In the genomic region with DNA sequence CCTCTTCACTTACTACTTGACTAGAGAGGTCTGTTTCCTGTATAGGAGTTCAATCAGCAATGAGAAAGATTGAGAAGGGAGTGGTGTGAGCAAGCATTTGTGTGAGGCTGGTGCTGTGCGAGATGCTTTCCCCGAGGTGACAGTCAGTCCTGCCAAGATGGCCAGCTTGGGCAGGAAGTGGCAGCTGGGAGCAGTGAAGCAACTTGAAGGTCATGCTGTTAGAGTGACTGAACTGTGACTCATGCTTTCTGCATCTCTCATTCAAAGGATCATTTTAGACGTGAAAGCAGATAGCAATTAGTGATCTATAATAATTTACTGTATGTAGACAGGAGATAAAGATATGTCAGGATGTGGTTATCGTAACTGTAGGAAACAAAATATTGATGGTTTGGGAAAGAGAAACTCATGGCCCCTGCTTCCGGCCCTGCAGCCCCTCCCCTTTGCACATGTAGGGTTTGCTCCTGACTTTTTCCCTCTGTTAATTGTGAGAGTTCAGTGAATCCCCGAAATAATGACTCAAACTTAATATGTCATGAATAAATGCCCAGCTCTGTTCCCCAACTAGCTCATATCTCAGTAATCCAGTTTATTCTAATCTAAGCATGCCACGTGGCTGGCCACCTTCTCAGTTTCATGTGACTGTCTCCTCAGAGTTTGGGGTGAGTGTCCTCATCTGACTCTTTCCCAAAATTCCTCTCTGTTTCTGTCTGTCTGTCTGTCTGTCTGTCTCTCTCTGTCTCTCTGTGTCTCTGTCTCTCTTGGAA, we compare ENCODE assay signal across 16 mouse cellular contexts. TPM values are rescaled to one million over a fixed set of nuclear protein-coding genes. Genes with fewer than 3 reads are reported as not detected.
DNase-seq lines count a peak whose midpoint lies in the region; ATAC-seq and TF ChIP-seq lines count a peak whose summit lies in the region.
"Had no signal": no experiment of that assay in that cellular context is flagged by ENCODE, and none has a peak within 500 bp of the region (broad histone marks: within the 10 kb centered on the region; RNA-seq: fewer than 3 reads in every experiment).

No protein-coding gene starts in this region.

- WGBS in forebrain, postnatal 0 days = 93% methylated on average over 7 of the region's 7 CpGs

- H3K4me1 ChIP-seq in forebrain, postnatal 0 days (ENCODE audit: insufficient read depth) = no peaks in the 10 kb centered on the region

- no peaks in the 10 kb centered on the region for H3K9me3 ChIP-seq in forebrain, postnatal 0 days (ENCODE audit: low read length)
- H3K9me3 ChIP-seq: heart, embryonic 13.5 days; hindbrain, embryonic 10.5 days; liver, embryonic 13.5 days had no signal

- 0 out of 2 replicates have a peak, but pooled peaks cover 8% of the 10 kb centered on the region for H3K36me3 ChIP-seq in forebrain, postnatal 0 days (ENCODE audit: insufficient read depth)

- peak; percentile 56 for DNase-seq in 3134 (ENCODE audit: extremely low read depth, insufficient read length, low spot score)
- peak; percentile 2 for DNase-seq in CD4-positive, CD25-positive, alpha-beta regulatory T cell, adult 2 months (ENCODE audit: low read depth, low spot score)
- peak; percentile 65 for DNase-seq in adrenal gland, adult 2 months
- no peak for DNase-seq in frontal cortex, postnatal 14 days (ENCODE audit: low spot score in 2 of 2)
- DNase-seq in layer of hippocampus, adult 9-10 months (ENCODE audit: low spot score) = no peak
- DNase-seq in neural tube, embryonic 10.5 days (ENCODE audit: extremely low spot score, low spot score) = no peak
- DNase-seq in forebrain, postnatal 0 days = no peak
- DNase-seq: cerebellum, adult 2 months; gastrocnemius, postnatal 10 days; kidney, adult 2 months; liver, embryonic 13.5 days; lung, postnatal 14 days had no signal

- no peak overlapping the region for H3K4me2 ChIP-seq in forebrain, postnatal 0 days (ENCODE audit: low read depth)
- H3K4me2 ChIP-seq: heart, embryonic 13.5 days; liver, embryonic 13.5 days had no signal

- H3K27ac ChIP-seq in forebrain, postnatal 0 days (ENCODE audit: low read depth, low read length) = no peak overlapping the region
- H3K27ac ChIP-seq: heart, embryonic 13.5 days; hindbrain, embryonic 10.5 days; liver, embryonic 13.5 days had no signal

- peak; percentile 61 for ATAC-seq in granulocyte monocyte progenitor cell, adult 5-6 weeks (replicated peaks; ENCODE audit: poor library complexity, severe bottlenecking)
- ATAC-seq in forebrain, postnatal 0 days = no peak
- ATAC-seq: midbrain, embryonic 16.5 days had no signal

- no peak overlapping the region for H3K9ac ChIP-seq in forebrain, postnatal 0 days
- H3K9ac ChIP-seq: heart, embryonic 13.5 days; liver, embryonic 13.5 days had no signal

- no peaks in the 10 kb centered on the region for H3K27me3 ChIP-seq in forebrain, postnatal 0 days (ENCODE audit: insufficient read depth, low read length)
- H3K27me3 ChIP-seq: heart, embryonic 13.5 days; liver, embryonic 13.5 days had no signal

- TF ChIP-seq CTCF in forebrain, postnatal 0 days (IDR thresholded peaks at IDR 0.05; ENCODE audit: low read depth) = no peak

- H3K4me3 ChIP-seq in forebrain, postnatal 0 days (ENCODE audit: low read depth, low read length) = no peak overlapping the region
- H3K4me3 ChIP-seq: heart, embryonic 13.5 days; hindbrain, embryonic 10.5 days; liver, embryonic 13.5 days had no signal

RNA-seq across cellular contexts. Expression of a gene that starts 11.5 kb away (rescaled TPM):
- 10 to 100 TPM in 1 of 2 experiments, 1 to 10 TPM in 1; 9.6 to 12.2 TPM for total RNA-seq in adrenal gland, adult 2 months (2021)
- polyA plus RNA-seq in adrenal gland, adult 2 months (2012; rRNA removed) = 3.3 and 4.0 TPM in 2 replicates
- 28.0 and 31.4 TPM in 2 replicates for total RNA-seq in granulocyte monocyte progenitor cell, adult 5-6 weeks (2014; fragmentation: Nextera tagmentation)
- 30.3 and 31.9 TPM in 2 replicates for total RNA-seq in granulocyte monocyte progenitor cell, adult 5-6 weeks (2017)
- 10.6 and 11.0 TPM in 2 replicates for total RNA-seq in forebrain, postnatal 0 days (2014; rRNA removed)
- 3.9 and 6.8 TPM in 2 replicates for polyA plus RNA-seq in forebrain, postnatal 0 days (2015; fragmentation: Nextera tagmentation; extraction: Ambion mirVana)

RNA-seq across cellular contexts. Expression of a gene that starts 45.4 kb away (rescaled TPM):
- total RNA-seq in adrenal gland, adult 2 months (2021) = 10 to 100 TPM in 1 of 2 experiments, 1 to 10 TPM in 1; 7.7 to 10.7 TPM
- polyA plus RNA-seq in adrenal gland, adult 2 months (2012; rRNA removed) = 11.3 and 12.6 TPM in 2 replicates
- total RNA-seq in granulocyte monocyte progenitor cell, adult 5-6 weeks (2014; fragmentation: Nextera tagmentation) = 25.9 and 31.2 TPM in 2 replicates
- 35.9 and 38.8 TPM in 2 replicates for total RNA-seq in granulocyte monocyte progenitor cell, adult 5-6 weeks (2017)
- total RNA-seq in forebrain, postnatal 0 days (2014; rRNA removed) = 5.0 and 6.4 TPM in 2 replicates
- polyA plus RNA-seq in forebrain, postnatal 0 days (2015; fragmentation: Nextera tagmentation; extraction: Ambion mirVana) = 1.7 and 2.0 TPM in 2 replicates

RNA-seq across cellular contexts. Expression of a gene that starts 47.1 kb away (rescaled TPM):
- total RNA-seq in adrenal gland, adult 2 months (2021) = 10 to 100 TPM; 48.2 to 72.9 TPM
- 7.8 and 10.1 TPM in 2 replicates for polyA plus RNA-seq in adrenal gland, adult 2 months (2012; rRNA removed)
- 71.3 and 92.1 TPM in 2 replicates for total RNA-seq in granulocyte monocyte progenitor cell, adult 5-6 weeks (2014; fragmentation: Nextera tagmentation)
- total RNA-seq in granulocyte monocyte progenitor cell, adult 5-6 weeks (2017) = 63.8 and 70.1 TPM in 2 replicates
- 65.0 and 76.6 TPM in 2 replicates for total RNA-seq in forebrain, postnatal 0 days (2014; rRNA removed)
- 62.7 and 78.1 TPM in 2 replicates for polyA plus RNA-seq in forebrain, postnatal 0 days (2015; fragmentation: Nextera tagmentation; extraction: Ambion mirVana)

Comparison
In these comparisons a context has a peak if more than half of its experiments do, and no peak if none do; other contexts are left out.
1. DNase-seq: peak in 3134 (single experiment), CD4-positive, CD25-positive, alpha-beta regulatory T cell, adult 2 months (single experiment) and adrenal gland, adult 2 months (single experiment); none in frontal cortex, postnatal 14 days (0 of 2), layer of hippocampus, adult 9-10 months (single experiment), neural tube, embryonic 10.5 days (single experiment) and forebrain, postnatal 0 days (single experiment).